Mouse (Mus musculus) liver, embryonic 13.5 days (tissue): ENCODE results near the gene 4930535I16Rik. TPM values are rescaled to one million over a fixed set of nuclear protein-coding genes. Genes with fewer than 3 reads are reported as not detected.

Source experiments
- ATAC-seq: fragments of 200-750 bp; cut with Nextera tagmentation; 2 replicates; pipeline ENCODE4 v1.8.0; 2017; ENCODE audit warnings: low read depth, mild to moderate bottlenecking, moderate number of reproducible peaks, moderate library complexity
- DNase-seq: peaks from one replicate; pipeline ENCODE4 v3.0.0; 2022
- H3K27ac ChIP-seq: fragments of 300-500 bp; sonication (generic); 2 replicates; pipeline ENCODE4 v1.5.1; 2015; ENCODE audit warnings: moderate library complexity, mild to moderate bottlenecking, inconsistent platforms
- H3K27me3 ChIP-seq: fragments of 300-500 bp; sonication (generic); 2 replicates; pipeline ENCODE4 v1.6.1; 2015; ENCODE audit warnings: mild to moderate bottlenecking, inconsistent platforms
- H3K36me3 ChIP-seq: fragments of 300-500 bp; sonication (generic); 2 replicates; pipeline ENCODE4 v1.6.1; 2015; ENCODE audit warnings: mild to moderate bottlenecking, inconsistent platforms
- H3K4me1 ChIP-seq: fragments of 300-500 bp; sonication (generic); replicated peaks from 2 replicates; pipeline ENCODE4 v1.6.1; 2015; ENCODE audit warnings: inconsistent platforms
- H3K4me2 ChIP-seq: fragments of 300-500 bp; sonication (generic); 2 replicates; pipeline ENCODE4 v1.6.1; 2015; ENCODE audit warnings: inconsistent platforms, mild to moderate bottlenecking, moderate library complexity
- H3K4me3 ChIP-seq: fragments of 300-500 bp; sonication (generic); replicated peaks from 2 replicates; pipeline ENCODE4 v1.5.1; 2015; ENCODE audit warnings: mild to moderate bottlenecking, inconsistent platforms
- H3K9ac ChIP-seq: fragments of 300-500 bp; sonication (generic); 2 replicates; pipeline ENCODE4 v1.6.1; 2015; ENCODE audit warnings: mild to moderate bottlenecking, inconsistent platforms
- H3K9me3 ChIP-seq: fragments of 300-500 bp; sonication (generic); replicated peaks from 2 replicates; pipeline ENCODE4 v1.6.1; 2016; ENCODE audit warnings: inconsistent platforms
- WGBS: fragments of 180-500 bp; shearing (Covaris S2); methylation state at CpG from one replicate; pipeline ENCODE4 v1.1.7; 2015; ENCODE audit not compliant: insufficient replicate concordance; 5-methylcytosine and 5-hydroxymethylcytosine counted together
- polyA plus RNA-seq: library from polyadenylated mRNA; unstranded; fragments of >200 nt; fragmentation: Nextera tagmentation; extraction: Ambion mirVana; gene quantifications from 2 replicates; pipeline ENCODE4 v1.2.1, GENCODE M21; 2015

4930535I16Rik gene
- not detected in 2 replicates for polyA plus RNA-seq

- H3K27me3 ChIP-seq, result no peaks in the 10 kb centered on the region
- H3K36me3 ChIP-seq, result peaks cover 29% of the 10 kb centered on the region
- DNase-seq (peak; percentile 43), ATAC-seq (peak; percentile 59)
- peak within 1 kb of the TSS; percentile 90 for H3K27ac ChIP-seq
- H3K9ac ChIP-seq, result peak within 1 kb of the TSS; percentile 94
- H3K4me1 ChIP-seq, result peaks cover 34% of the 10 kb centered on the region
- under 1% methylated on average over 59 of the region's 63 CpGs for WGBS
- H3K9me3 ChIP-seq, result no peaks in the 10 kb centered on the region
- H3K4me2 ChIP-seq, result peak within 1 kb of the TSS; percentile 95
- peak within 1 kb of the TSS; percentile 93 for H3K4me3 ChIP-seq
Measured at GRCm38 (mm10) chr4:123917548-123918140, at the start of gene 4930535I16Rik. 4930535I16Rik (minus strand) TSS chr4:123918022.

GRCm38 (mm10) chr4:123962721-123963120 is 44.9 kb upstream of the 4930535I16Rik start:
- 55% methylated on average over 9 of the region's 9 CpGs for WGBS
- DNase-seq (no peak), ATAC-seq (no peak)
- Histone ChIP-seq H3K36me3 (no peaks in the 10 kb centered on the region), H3K9ac (no peak overlapping the region), H3K27ac (no peak overlapping the region), H3K9me3 (no peaks in the 10 kb centered on the region), H3K27me3 (no peaks in the 10 kb centered on the region), H3K4me1 (peaks cover 8% of the 10 kb centered on the region), H3K4me3 (no peak overlapping the region), H3K4me2 (no peak overlapping the region)

GRCm38 (mm10) chr4:123960955-123961354 is 43.1 kb upstream of the 4930535I16Rik start:
- Histone ChIP-seq H3K9ac (no peak overlapping the region), H3K36me3 (no peaks in the 10 kb centered on the region), H3K27ac (no peak overlapping the region), H3K4me3 (no peak overlapping the region), H3K4me1 (peaks cover 13% of the 10 kb centered on the region), H3K4me2 (no peak overlapping the region), H3K27me3 (peaks cover 12% of the 10 kb centered on the region), H3K9me3 (no peaks in the 10 kb centered on the region)
- WGBS, result 51% methylated on average over 4 of the region's 4 CpGs
- ATAC-seq, result no peak
- no peak for DNase-seq

- Histone ChIP-seq H3K4me3 (no peak overlapping the region), H3K4me2 (no peak overlapping the region), H3K27me3 (peaks cover 15% of the 10 kb centered on the region), H3K36me3 (no peaks in the 10 kb centered on the region), H3K4me1 (peaks cover 13% of the 10 kb centered on the region), H3K9me3 (no peaks in the 10 kb centered on the region), H3K27ac (no peak overlapping the region), H3K9ac (no peak overlapping the region)
- DNase-seq (no peak), ATAC-seq (no peak)
- 43% methylated on average over 4 of the region's 4 CpGs for WGBS
Measured at GRCm38 (mm10) chr4:123957891-123958290, 40.1 kb upstream of the 4930535I16Rik start.

GRCm38 (mm10) chr4:123957492-123957808 is 39.6 kb upstream of the 4930535I16Rik start:
- Histone ChIP-seq H3K27me3 (peaks cover 15% of the 10 kb centered on the region), H3K27ac (no peak overlapping the region), H3K9ac (no peak overlapping the region), H3K9me3 (no peaks in the 10 kb centered on the region), H3K4me1 (peaks cover 13% of the 10 kb centered on the region), H3K4me2 (no peak overlapping the region), H3K4me3 (no peak overlapping the region), H3K36me3 (no peaks in the 10 kb centered on the region)
- DNase-seq (no peak), ATAC-seq (0 out of 2 replicates have a peak, but pooled peaks have one; percentile 36)
- WGBS, result 41% methylated on average over 4 of the region's 4 CpGs

GRCm38 (mm10) chr4:123956703-123957491 is 39.1 kb upstream of the 4930535I16Rik start:
- no peak overlapping the region for H3K27ac ChIP-seq
- no peak overlapping the region for H3K4me3 ChIP-seq
- H3K4me1 ChIP-seq, result peaks cover 13% of the 10 kb centered on the region
- no peaks in the 10 kb centered on the region for H3K9me3 ChIP-seq
- WGBS, result 6% methylated on average over 31 of the region's 31 CpGs
- peak; percentile 15 for DNase-seq
- no peak overlapping the region for H3K9ac ChIP-seq
- peaks cover 15% of the 10 kb centered on the region for H3K27me3 ChIP-seq
- 0 out of 2 replicates have a peak, but pooled peaks have one; percentile 50 for ATAC-seq
- no peaks in the 10 kb centered on the region for H3K36me3 ChIP-seq
- 0 out of 2 replicates have a peak overlapping the region, but pooled peaks have one; percentile 21 for H3K4me2 ChIP-seq

GRCm38 (mm10) chr4:123952059-123952458 is 34.2 kb upstream of the 4930535I16Rik start:
- no peak overlapping the region for H3K4me2 ChIP-seq
- no peaks in the 10 kb centered on the region for H3K36me3 ChIP-seq
- DNase-seq, result no peak
- peaks cover 5% of the 10 kb centered on the region; the same call in 1 of the 2 replicates for H3K4me1 ChIP-seq
- ATAC-seq, result no peak
- H3K27ac ChIP-seq, result no peak overlapping the region
- H3K9ac ChIP-seq, result no peak overlapping the region
- no peaks in the 10 kb centered on the region for H3K9me3 ChIP-seq
- 25% methylated on average over 8 of the region's 8 CpGs for WGBS
- peaks cover 14% of the 10 kb centered on the region for H3K27me3 ChIP-seq
- no peak overlapping the region for H3K4me3 ChIP-seq

GRCm38 (mm10) chr4:123949649-123950048 is 31.8 kb upstream of the 4930535I16Rik start:
- 61% methylated on average over 10 of the region's 10 CpGs for WGBS
- H3K9me3 ChIP-seq, result no peaks in the 10 kb centered on the region
- no peak overlapping the region for H3K4me3 ChIP-seq
- H3K36me3 ChIP-seq, result no peaks in the 10 kb centered on the region
- no peak overlapping the region for H3K4me2 ChIP-seq
- H3K27ac ChIP-seq, result no peak overlapping the region
- DNase-seq (no peak), ATAC-seq (no peak)
- no peaks in the 10 kb centered on the region for H3K4me1 ChIP-seq
- H3K27me3 ChIP-seq, result no peaks in the 10 kb centered on the region
- no peak overlapping the region for H3K9ac ChIP-seq

- ATAC-seq (no peak), DNase-seq (no peak)
- WGBS, result 64% methylated on average over 6 of the region's 6 CpGs
Measured at GRCm38 (mm10) chr4:123948901-123949300, 31.1 kb upstream of the 4930535I16Rik start.

GRCm38 (mm10) chr4:123947149-123947548 is 29.3 kb upstream of the 4930535I16Rik start:
- H3K36me3 ChIP-seq, result no peaks in the 10 kb centered on the region
- H3K4me3 ChIP-seq, result no peak overlapping the region
- DNase-seq, result no peak
- H3K4me1 ChIP-seq, result no peaks in the 10 kb centered on the region
- no peak overlapping the region for H3K27ac ChIP-seq
- no peaks in the 10 kb centered on the region for H3K9me3 ChIP-seq
- 67% methylated on average over 5 of the region's 5 CpGs for WGBS
- H3K9ac ChIP-seq, result no peak overlapping the region
- H3K4me2 ChIP-seq, result no peak overlapping the region
- no peaks in the 10 kb centered on the region for H3K27me3 ChIP-seq
- ATAC-seq, result no peak

More at GRCm38 (mm10) chr4:123948901-123949300, 31.1 kb upstream of the 4930535I16Rik start:
- H3K9ac ChIP-seq, result no peak overlapping the region
- H3K4me2 ChIP-seq, result no peak overlapping the region
- H3K36me3 ChIP-seq, result no peaks in the 10 kb centered on the region
- H3K27ac ChIP-seq, result no peak overlapping the region
- H3K4me3 ChIP-seq, result no peak overlapping the region
- no peaks in the 10 kb centered on the region for H3K4me1 ChIP-seq
- no peaks in the 10 kb centered on the region for H3K9me3 ChIP-seq
- no peaks in the 10 kb centered on the region for H3K27me3 ChIP-seq

- H3K4me3 ChIP-seq, result no peak overlapping the region
- no peak overlapping the region for H3K27ac ChIP-seq
- H3K4me2 ChIP-seq, result no peak overlapping the region
- H3K27me3 ChIP-seq, result no peaks in the 10 kb centered on the region
- no peaks in the 10 kb centered on the region for H3K36me3 ChIP-seq
- no peaks in the 10 kb centered on the region for H3K9me3 ChIP-seq
- no peaks in the 10 kb centered on the region for H3K4me1 ChIP-seq
- no peak overlapping the region for H3K9ac ChIP-seq
- ATAC-seq (no peak), DNase-seq (no peak)
- 73% methylated on average over 4 of the region's 4 CpGs for WGBS
Measured at GRCm38 (mm10) chr4:123946701-123947100, 28.9 kb upstream of the 4930535I16Rik start.
